Mouse (Mus musculus) intestine, embryonic 14.5 days (tissue): ENCODE results near the gene Dnah7b. TPM values are rescaled to one million over a fixed set of nuclear protein-coding genes. Genes with fewer than 3 reads are reported as not detected.
"Not testable (repeated sequence)": the region's sequence is repeated elsewhere in the genome, so short reads cannot be mapped to it uniquely, and the experiment has no call there.

Experiments used
- ATAC-seq: fragments of 200-750 bp; cut with Nextera tagmentation; replicated peaks from 2 replicates; pipeline ENCODE4 v1.8.0; 2017; ENCODE audit warnings: low read depth, moderate number of reproducible peaks, moderate TSS enrichment, moderate library complexity; ENCODE audit not compliant: low FRiP score, low TSS enrichment
- DNase-seq: peaks from one replicate; pipeline ENCODE4 v3.0.0-alpha.2; 2018; ENCODE audit warnings: low spot score
- H3K27ac ChIP-seq: fragments of 300-500 bp; sonication (generic); 2 replicates; pipeline ENCODE4 v1.5.1; 2014; ENCODE audit warnings: low read depth, mild to moderate bottlenecking, control low read depth
- H3K27me3 ChIP-seq: fragments of 300-500 bp; sonication (generic); replicated peaks from 2 replicates; pipeline ENCODE4 v1.6.1; 2014; ENCODE audit warnings: low read length, control low read depth; ENCODE audit not compliant: control insufficient read depth, insufficient read depth
- H3K36me3 ChIP-seq: fragments of 300-500 bp; sonication (generic); 2 replicates; pipeline ENCODE4 v1.6.1; 2014; ENCODE audit warnings: low read length, control low read depth; ENCODE audit not compliant: control insufficient read depth, insufficient read depth
- H3K4me1 ChIP-seq: fragments of 300-500 bp; sonication (generic); replicated peaks from 2 replicates; pipeline ENCODE4 v1.6.1; 2014; ENCODE audit warnings: low read length, control low read depth, mixed read lengths; ENCODE audit not compliant: control insufficient read depth, insufficient read depth
- H3K4me2 ChIP-seq: fragments of 300-500 bp; sonication (generic); 2 replicates; pipeline ENCODE4 v1.6.1; 2014; ENCODE audit warnings: low read length
- H3K4me3 ChIP-seq: fragments of 300-500 bp; sonication (generic); 2 replicates; pipeline ENCODE4 v1.5.1; 2014; ENCODE audit warnings: low read depth, low read length, control low read depth, mixed read lengths
- H3K9ac ChIP-seq: fragments of 300-500 bp; sonication (generic); 2 replicates; pipeline ENCODE4 v1.6.1; 2014; ENCODE audit warnings: mild to moderate bottlenecking, low read length
- H3K9me3 ChIP-seq: fragments of 300-500 bp; sonication (generic); 2 replicates; pipeline ENCODE4 v1.6.1; 2016; ENCODE audit warnings: low read length, control low read depth; ENCODE audit not compliant: control insufficient read depth
- WGBS: fragments of 180-500 bp; shearing (Covaris S2); extraction: QIAGEN DNeasy Blood & Tissue Kit; methylation state at CpG from one replicate; pipeline ENCODE4 v1.1.7; 2014; 5-methylcytosine and 5-hydroxymethylcytosine counted together
- polyA plus RNA-seq: library from polyadenylated mRNA; unstranded; fragments of >200 nt; fragmentation: Nextera tagmentation; extraction: Ambion mirVana; gene quantifications from 2 replicates; pipeline ENCODE4 v1.2.1, GENCODE M21; 2014

The Dnah7b gene
- polyA plus RNA-seq, 1 experiment from 2014 or later = 1.8 TPM

DNA sequence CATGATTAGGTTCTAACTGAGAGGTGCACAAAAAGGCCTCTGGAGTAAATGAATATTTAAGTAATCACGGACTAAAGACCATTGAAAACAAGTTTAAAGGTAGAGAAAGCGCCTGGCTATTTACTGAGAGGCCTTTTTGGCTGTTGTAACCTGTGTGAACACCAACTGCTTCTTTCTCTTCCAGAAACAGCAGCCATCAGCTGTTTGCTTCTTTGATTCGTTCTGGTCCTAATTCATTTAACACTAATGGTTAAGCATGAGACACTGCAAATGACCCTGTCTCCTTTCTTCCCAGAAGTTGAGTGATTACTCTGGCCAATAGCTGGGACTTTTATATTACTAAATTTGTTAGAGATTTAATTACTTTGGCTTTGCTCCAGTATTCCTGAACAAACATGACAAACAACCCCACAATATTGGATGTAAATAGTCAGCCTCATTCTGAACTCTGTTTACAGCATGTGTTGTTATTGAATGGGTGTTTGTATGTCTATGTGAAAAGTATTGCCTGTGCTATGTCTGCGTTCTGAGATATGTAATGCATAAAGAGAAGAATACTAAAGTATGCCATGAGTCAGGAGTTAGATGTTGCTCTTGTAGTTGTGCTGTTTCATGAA lies 328.7 kb downstream of the Dnah7b start:
- H3K4me2 ChIP-seq, H3K9me3 ChIP-seq, H3K27ac ChIP-seq, H3K9ac ChIP-seq, DNase-seq, H3K4me3 ChIP-seq, ATAC-seq, H3K27me3 ChIP-seq, H3K4me1 ChIP-seq, H3K36me3 ChIP-seq: not testable (repeated sequence)
- 72% methylated on average over 3 of the region's 4 CpGs for WGBS

DNA sequence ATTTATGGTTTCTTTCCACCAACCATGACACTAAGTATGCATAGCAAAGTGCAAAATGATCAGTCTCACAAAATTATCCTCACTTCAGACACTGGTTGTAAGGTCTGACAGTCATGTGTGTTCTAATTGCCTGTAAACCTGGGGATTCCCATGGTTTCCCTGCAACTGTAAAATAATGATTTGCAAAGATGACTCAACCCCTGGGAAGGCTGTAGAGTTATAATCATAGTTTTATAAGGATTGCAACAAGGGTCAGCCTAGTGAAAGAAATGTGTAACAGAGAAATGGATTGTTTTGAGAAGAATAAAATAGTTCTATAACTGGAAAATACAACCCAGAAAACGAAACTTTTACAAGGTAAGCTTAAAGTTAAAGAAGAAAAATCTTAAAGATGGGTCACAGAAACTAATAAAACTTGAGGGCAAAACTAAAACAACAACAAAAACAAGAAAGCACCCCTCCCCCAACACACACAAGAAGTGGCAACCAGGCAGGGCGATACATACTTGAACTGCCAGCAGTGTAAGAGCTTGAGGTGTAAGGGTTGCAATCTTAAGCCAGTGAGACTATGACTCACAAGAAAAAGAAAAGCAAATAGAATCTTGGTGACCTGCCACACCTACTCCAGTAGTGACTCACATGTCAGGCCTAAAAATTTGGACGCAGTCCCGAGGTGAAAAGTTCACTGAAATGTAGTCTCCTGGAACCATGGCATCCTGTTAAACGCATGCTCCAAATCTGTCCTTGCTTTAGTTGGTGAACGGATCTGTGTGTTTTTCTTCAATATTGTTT lies 342.4 kb downstream of the Dnah7b start:
- no peaks in the 10 kb centered on the region for H3K4me1 ChIP-seq
- DNase-seq (no peak), ATAC-seq (no peak)

DNA sequence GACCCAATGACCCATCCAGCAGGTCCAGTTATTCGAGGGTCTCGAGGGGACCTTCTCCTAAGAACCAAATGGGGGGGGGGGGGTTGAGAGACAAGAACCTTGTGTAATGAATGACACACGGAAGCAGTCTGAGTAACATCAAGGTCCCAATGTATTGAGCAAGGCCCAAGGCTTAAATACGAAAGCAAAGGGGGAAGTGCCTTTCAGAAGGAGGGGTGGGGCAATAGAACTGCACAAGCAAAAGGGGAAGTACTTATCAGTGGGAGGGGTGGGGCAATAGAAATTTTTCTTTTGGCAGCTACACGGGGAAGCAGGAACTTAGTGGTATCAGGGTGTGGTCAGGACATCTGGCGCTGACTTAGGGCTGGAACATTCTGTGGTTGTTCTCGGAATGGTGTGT lies 348.7 kb downstream of the Dnah7b start:
- not testable (repeated sequence) for H3K36me3 ChIP-seq

More for the DNA sequence above, 342.4 kb downstream of the Dnah7b start:
- 72% methylated on average over 6 of the region's 6 CpGs for WGBS
- no peaks in the 10 kb centered on the region for H3K36me3 ChIP-seq
- no peak overlapping the region for H3K4me2 ChIP-seq
- H3K27ac ChIP-seq = no peak overlapping the region
- H3K4me3 ChIP-seq = no peak overlapping the region
- H3K27me3 ChIP-seq = no peaks in the 10 kb centered on the region
- H3K9ac ChIP-seq = no peak overlapping the region
- H3K9me3 ChIP-seq = no peaks in the 10 kb centered on the region

DNA sequence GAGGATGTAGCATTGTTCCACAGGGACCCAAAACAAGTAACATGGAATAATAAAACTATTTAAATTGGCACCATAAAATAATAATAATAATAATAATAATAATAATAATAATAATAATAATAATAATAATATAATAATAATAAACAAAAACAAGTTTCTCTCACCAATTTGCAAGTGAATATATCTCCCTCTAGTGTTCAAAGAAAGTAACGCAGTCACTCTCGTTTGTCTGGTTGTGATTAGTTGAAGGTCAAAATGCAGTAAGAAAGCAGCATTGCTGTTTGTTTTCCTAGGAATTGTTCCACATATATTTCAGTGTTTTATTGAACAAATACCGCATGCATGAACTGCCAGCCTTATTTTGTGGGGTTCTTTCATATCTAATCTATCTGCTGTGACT lies 350.8 kb downstream of the Dnah7b start:
- H3K4me3 ChIP-seq, H3K27me3 ChIP-seq, H3K27ac ChIP-seq, H3K36me3 ChIP-seq, H3K4me2 ChIP-seq, H3K4me1 ChIP-seq, ATAC-seq, DNase-seq, H3K9me3 ChIP-seq, H3K9ac ChIP-seq: not testable (repeated sequence)
- WGBS = 27% methylated on average over 3 of the region's 3 CpGs

More for the DNA sequence above, 348.7 kb downstream of the Dnah7b start:
- not testable (repeated sequence) for H3K4me1 ChIP-seq, H3K9ac ChIP-seq, ATAC-seq, DNase-seq, H3K9me3 ChIP-seq, H3K4me3 ChIP-seq, H3K4me2 ChIP-seq, H3K27me3 ChIP-seq, H3K27ac ChIP-seq
- WGBS = 89% methylated on average over 7 of the region's 7 CpGs

DNA sequence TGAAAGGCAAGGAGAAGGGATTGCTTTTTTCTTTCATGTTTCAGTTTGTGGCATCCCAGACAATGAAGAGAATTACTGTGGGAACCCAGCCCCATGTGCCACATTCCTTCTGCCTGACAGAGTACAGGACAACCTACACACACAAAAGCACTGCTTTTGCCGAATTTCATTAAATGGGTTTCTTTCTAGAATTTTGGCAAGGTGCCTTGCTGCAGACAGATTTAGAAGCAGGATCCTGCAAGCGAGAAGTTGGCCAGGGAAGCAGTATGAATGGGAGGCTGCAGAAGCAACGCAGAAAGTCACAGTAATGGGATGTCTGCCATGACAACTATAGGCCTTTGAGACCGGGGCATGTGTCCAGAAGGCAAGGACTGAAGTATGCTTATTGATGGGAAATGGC lies 352.9 kb downstream of the Dnah7b start:
- H3K9me3 ChIP-seq, H3K4me3 ChIP-seq, DNase-seq, H3K9ac ChIP-seq, H3K27ac ChIP-seq, H3K4me2 ChIP-seq, H3K36me3 ChIP-seq, H3K27me3 ChIP-seq, H3K4me1 ChIP-seq, ATAC-seq: not testable (repeated sequence)
- 54% methylated on average over 3 of the region's 4 CpGs for WGBS

Other genes starting within 250 kb of the Dnah7b start
- gene Gm5269, start 176.0 kb upstream of the Dnah7b start, polyA plus RNA-seq = not detected in 2 replicates
- gene Slc40a1, start 139.8 kb upstream of the Dnah7b start, polyA plus RNA-seq = 109 and 120 TPM in 2 replicates